Mouse (Mus musculus) heart, adult 2 months (tissue): ENCODE results near the gene Cacnb1. TPM values are rescaled to one million over a fixed set of nuclear protein-coding genes. Genes with fewer than 3 reads are reported as not detected.

Experiments
- DNase-seq, 2 experiments: peaks; one replicate each; pipeline ENCODE4 v3.0.0; 2021
- H3K27ac ChIP-seq: fragments of 200-600 bp; 2 replicates; pipeline ENCODE4 v1.8.1; 2022
- H3K27me3 ChIP-seq: fragments of 200-500 bp; 2 replicates; pipeline ENCODE4 v1.6.1; 2012; ENCODE audit warnings: mild to moderate bottlenecking, low read length, inconsistent platforms, mixed read lengths; ENCODE audit not compliant: control insufficient read depth, insufficient read depth
- H3K36me3 ChIP-seq: fragments of 200-500 bp; 2 replicates; pipeline ENCODE4 v1.6.1; 2012; ENCODE audit warnings: low read length, inconsistent platforms; ENCODE audit not compliant: control insufficient read depth, insufficient read depth
- H3K4me1 ChIP-seq: fragments of 200-500 bp; 2 replicates; pipeline ENCODE4 v1.6.1; 2011; ENCODE audit warnings: low read length; ENCODE audit not compliant: control insufficient read depth, insufficient read depth
- H3K4me3 ChIP-seq: fragments of 200-600 bp; 2 replicates; pipeline ENCODE4 v1.8.1; 2022
- H3K79me2 ChIP-seq: fragments of 200-500 bp; replicated peaks from 2 replicates; pipeline ENCODE4 v1.6.1; 2012; ENCODE audit warnings: mild to moderate bottlenecking, inconsistent platforms, low read length, moderate library complexity, mixed read lengths; ENCODE audit not compliant: control insufficient read depth, insufficient read depth
- H3K9ac ChIP-seq: fragments of 200-500 bp; 2 replicates; pipeline ENCODE4 v1.6.1; 2012; ENCODE audit warnings: low read depth, mild to moderate bottlenecking, control low read depth, inconsistent platforms, low read length, mixed read lengths
- CTCF ChIP-seq: fragments of 200-600 bp; IDR thresholded peaks from 2 replicates; pipeline ENCODE4 v1.8.1; 2022; ENCODE audit warnings: antibody characterized with exemption, mild to moderate bottlenecking, moderate library complexity
- EP300 ChIP-seq: fragments of 200-500 bp; IDR thresholded peaks from 2 replicates; pipeline ENCODE4 v1.6.1; 2011; ENCODE audit warnings: low read depth, low read length, control low read depth; ENCODE audit not compliant: insufficient read depth
- POLR2A ChIP-seq: fragments of 200-500 bp; IDR thresholded peaks from 2 replicates; pipeline ENCODE4 v1.6.1; 2011; ENCODE audit warnings: mild to moderate bottlenecking, low read depth, low read length, control low read depth; ENCODE audit not compliant: insufficient read depth
- WGBS: fragments of 180-500 bp; shearing (Covaris S2); methylation state at CpG from one replicate; pipeline ENCODE4 v1.1.7; 2018; 5-methylcytosine and 5-hydroxymethylcytosine counted together
- intact Hi-C: fragments of 180-260 bp; cut with DNase I; formaldehyde crosslinking; loops from one replicate; pipeline ENCODE4 v1.15.1; 2025
- microRNA-seq, 2 experiments: library from miRNA; unstranded; fragments of <30 nt; microRNA quantifications; one replicate each; pipeline ENCODE4 v1.2.0; 2021
- polyA plus RNA-seq: library from polyadenylated mRNA; depleted of rRNA; stranded (reverse); fragments of >200 nt; gene quantifications from 2 replicates; pipeline ENCODE4 v1.2.3, GENCODE M21; 2012; rRNA removed
- total RNA-seq, 2 experiments: library from RNA; stranded (reverse); gene quantifications; 2 replicates each; pipeline ENCODE4 v1.2.3; 2021

Gene Cacnb1
- total and polyA plus RNA-seq, 3 experiments = 5.9 to 10.5 (median 6.1) TPM

DNA sequence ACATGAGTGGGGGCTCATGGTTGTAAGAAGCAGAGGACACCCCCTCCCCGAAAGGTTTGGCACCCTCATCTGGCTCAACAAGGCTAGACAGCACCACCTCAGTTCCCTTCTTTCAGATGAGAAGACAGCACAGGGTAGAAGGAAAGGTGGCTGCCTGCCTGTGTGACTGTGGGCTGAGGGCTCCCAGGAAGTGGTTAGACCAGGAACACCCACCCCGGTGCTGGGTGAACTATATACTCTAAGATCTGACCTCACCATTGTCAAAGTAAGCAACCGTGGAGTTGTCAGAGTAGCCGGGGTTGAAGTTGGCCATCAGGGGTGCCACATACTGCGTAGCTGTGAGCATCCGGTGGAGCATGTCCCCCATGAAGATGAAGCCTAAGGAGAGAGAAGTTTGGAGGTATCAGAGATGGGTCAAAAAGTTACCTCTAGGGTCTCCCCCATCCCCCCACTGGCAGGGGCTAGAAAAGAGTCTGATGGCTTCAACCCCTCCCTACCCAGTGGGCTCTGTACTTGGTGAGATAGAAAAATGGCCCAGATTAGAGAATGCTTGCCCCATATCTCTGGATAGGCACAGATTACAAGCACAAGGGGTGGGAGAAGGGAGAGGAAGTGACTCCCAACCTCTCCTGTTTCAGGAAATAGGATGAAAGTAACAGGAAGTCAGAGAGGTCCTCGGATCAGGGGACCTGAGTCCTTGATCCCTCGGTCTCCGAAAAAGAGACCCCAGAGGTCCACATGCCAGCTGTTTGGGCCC lies 67.5 kb downstream of the Cacnb1 start:
- Histone ChIP-seq H3K36me3 (no peaks in the 10 kb centered on the region), H3K4me1 (no peaks in the 10 kb centered on the region), H3K79me2 (no peaks in the 10 kb centered on the region), H3K9ac (no peak overlapping the region), H3K27ac (no peak overlapping the region), H3K4me3 (no peak overlapping the region), H3K27me3 (no peaks in the 10 kb centered on the region)
- WGBS = 64% methylated on average over 9 of the region's 9 CpGs
- intact Hi-C loops = no loop called here
- DNase-seq = no peak
- no peak for TF ChIP-seq EP300

DNA sequence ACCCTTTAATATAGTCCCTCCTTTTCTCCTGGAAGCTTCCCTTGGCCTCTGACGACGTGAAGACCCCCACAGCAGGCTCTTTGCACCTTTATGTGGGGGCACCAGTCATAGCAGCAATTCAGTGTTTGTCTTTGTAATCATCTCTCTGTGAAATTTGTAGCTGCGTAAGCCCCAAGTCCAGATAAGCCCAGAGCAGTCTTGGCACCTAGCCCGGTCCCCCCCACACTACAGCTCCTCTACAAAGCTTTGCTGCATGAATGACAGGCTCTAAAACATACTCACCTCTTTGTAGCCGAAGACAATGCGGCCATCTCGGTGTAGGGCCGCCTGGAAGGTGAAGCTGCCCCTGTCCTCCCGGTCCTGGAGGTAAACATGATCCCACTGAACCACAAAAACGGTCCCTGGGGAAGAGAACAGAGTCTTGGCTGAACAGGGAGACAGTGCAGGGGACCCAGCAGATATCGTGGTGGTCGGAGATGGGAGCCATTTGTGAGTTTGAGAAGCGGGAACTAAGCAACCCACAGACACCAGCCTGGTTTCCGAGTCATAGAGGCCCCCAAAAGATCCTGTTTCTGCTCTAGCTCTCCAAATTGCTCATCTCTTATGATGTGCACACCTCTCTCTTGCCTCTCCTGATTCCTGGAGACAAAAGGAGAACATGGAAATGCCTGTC lies 68.2 kb downstream of the Cacnb1 start:
- DNase-seq = no peak
- no peaks in the 10 kb centered on the region for H3K27me3 ChIP-seq
- no peak overlapping the region for H3K27ac ChIP-seq
- H3K36me3 ChIP-seq = no peaks in the 10 kb centered on the region
- no peaks in the 10 kb centered on the region for H3K4me1 ChIP-seq
- TF ChIP-seq EP300 = no peak
- TF ChIP-seq CTCF = no peak
- no peak for TF ChIP-seq POLR2A
- 48% methylated on average over 14 of the region's 14 CpGs for WGBS
- intact Hi-C loops = no loop called here
- H3K79me2 ChIP-seq = no peaks in the 10 kb centered on the region
- no peak overlapping the region for H3K9ac ChIP-seq
- H3K4me3 ChIP-seq = no peak overlapping the region

DNA sequence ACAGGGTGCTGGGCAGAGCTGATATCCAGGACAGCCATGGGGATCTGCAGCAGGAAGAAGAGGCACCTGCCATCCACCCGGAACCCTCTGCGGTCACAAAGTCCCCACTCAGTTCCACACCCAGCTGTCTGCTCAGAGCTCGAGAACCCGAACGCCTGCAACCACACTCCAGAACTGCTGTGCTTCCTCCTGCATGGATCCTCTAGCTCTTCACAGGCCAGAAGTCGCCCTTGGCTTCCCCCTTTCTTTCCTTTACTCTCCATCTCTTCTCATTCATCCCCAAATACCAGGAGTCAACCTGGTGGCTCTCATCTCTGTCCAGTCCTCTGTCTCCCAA lies 68.9 kb downstream of the Cacnb1 start:
- 90% methylated on average over 6 of the region's 6 CpGs for WGBS
- H3K4me3 ChIP-seq = no peak overlapping the region
- no peak for TF ChIP-seq CTCF
- TF ChIP-seq POLR2A = no peak
- TF ChIP-seq EP300 = no peak
- DNase-seq = no peak
- no peaks in the 10 kb centered on the region for H3K4me1 ChIP-seq
- H3K79me2 ChIP-seq = no peaks in the 10 kb centered on the region
- intact Hi-C loops = no loop called here
- H3K9ac ChIP-seq = no peak overlapping the region
- no peaks in the 10 kb centered on the region for H3K36me3 ChIP-seq
- no peak overlapping the region for H3K27ac ChIP-seq
- H3K27me3 ChIP-seq = no peaks in the 10 kb centered on the region

DNA sequence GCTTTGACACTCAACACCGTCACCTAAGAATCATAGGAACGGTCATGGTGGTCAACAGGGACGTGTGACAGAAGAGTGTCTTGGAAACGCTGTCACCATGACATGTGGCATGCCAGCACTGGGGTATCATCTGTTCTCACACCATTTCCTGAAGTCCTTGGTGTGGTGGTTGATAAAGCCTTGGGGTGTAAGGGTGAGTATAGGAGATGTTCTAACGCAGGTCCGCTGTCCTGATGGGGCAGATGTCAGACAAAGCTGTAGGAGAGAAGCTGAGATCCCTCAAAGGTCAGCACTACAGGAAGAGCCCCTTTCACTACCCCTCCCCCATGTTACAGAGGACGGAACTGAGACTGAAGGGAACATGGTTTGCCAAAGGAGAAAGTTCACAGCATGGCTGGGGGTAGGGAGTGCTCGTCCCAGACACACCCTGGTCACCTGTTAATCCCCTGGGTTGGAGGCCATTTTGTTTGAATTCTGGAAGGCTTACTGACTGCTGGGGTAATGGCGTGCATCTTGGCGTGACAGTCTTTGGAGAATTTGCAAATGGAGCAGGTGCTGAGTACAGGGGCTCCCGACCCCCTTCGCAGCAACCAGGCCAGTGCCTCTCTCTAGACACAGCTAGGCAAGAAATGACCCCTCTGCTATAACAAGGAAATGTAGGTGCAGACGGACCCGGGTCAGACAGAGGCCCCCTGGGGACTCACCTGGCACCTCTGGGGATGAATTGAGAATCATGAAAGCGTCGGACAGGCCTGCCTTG lies 69.5 kb downstream of the Cacnb1 start:
- intact Hi-C loops = no loop called here
- Histone ChIP-seq H3K36me3 (no peaks in the 10 kb centered on the region), H3K9ac (no peak overlapping the region), H3K79me2 (no peaks in the 10 kb centered on the region), H3K4me3 (no peak overlapping the region), H3K27ac (no peak overlapping the region), H3K4me1 (no peaks in the 10 kb centered on the region), H3K27me3 (no peaks in the 10 kb centered on the region)
- TF ChIP-seq POLR2A (no peak), EP300 (no peak), CTCF (no peak)
- WGBS = 85% methylated on average over 16 of the region's 16 CpGs
- no peak for DNase-seq

DNA sequence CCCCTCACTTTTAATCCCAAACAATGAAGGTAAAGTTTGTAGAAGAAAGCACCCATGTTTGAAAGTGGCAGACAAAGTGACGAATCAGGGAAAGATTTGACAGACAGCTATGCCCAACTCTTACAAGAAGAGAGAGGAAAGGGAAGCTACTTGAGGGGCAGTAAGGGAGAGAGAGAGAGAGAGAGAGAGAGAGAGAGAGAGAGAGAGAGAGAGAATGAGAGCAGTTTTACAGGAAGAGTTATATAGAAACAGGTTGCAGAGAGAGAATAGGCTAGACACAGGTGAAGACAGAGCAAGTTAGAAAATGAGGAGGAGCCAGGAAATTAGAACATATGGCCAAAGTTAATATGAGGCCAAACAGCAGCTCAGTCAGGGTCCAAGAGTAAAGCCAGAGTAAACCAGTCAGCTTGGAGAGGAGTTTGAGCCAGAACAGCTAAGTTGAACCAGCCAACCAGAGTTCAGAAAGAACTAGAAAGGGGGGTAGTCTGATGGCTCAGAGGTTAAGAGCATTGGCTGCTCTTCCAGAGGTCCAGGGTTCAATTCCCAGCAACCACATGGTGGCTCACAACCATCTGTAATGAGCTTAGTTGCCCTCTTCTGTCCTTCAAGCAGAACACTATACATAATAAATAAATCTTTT lies 70.3 kb downstream of the Cacnb1 start:
- Histone ChIP-seq H3K27me3 (no peaks in the 10 kb centered on the region), H3K9ac (no peak overlapping the region), H3K4me1 (no peaks in the 10 kb centered on the region), H3K4me3 (no peak overlapping the region), H3K36me3 (no peaks in the 10 kb centered on the region), H3K27ac (no peak overlapping the region), H3K79me2 (no peaks in the 10 kb centered on the region)
- DNase-seq = no peak
- intact Hi-C loops = no loop called here
- TF ChIP-seq EP300 (no peak), CTCF (no peak), POLR2A (no peak)
- 91% methylated on average over 1 of the region's 1 CpGs for WGBS

Small RNA genes within 50 kb of the gene (microRNA-seq; reads per million reads assigned to microRNA genes)
- 0 reads per million in 2 experiments for gene Gm27597

Other genes starting within 250 kb of the Cacnb1 start
- not detected for gene 1700001P01Rik, start 247.1 kb downstream of the Cacnb1 start, total RNA-seq
- gene 1700001P01Rik, start 247.1 kb downstream of the Cacnb1 start, polyA plus RNA-seq = 0.20 TPM in 1 of 2 replicates, not detected in the other
- 100 to 1,000 TPM; 509 to 574 TPM for gene Rpl23, start 240.6 kb downstream of the Cacnb1 start, total RNA-seq
- 103 and 140 TPM in 2 replicates for gene Rpl23, start 240.6 kb downstream of the Cacnb1 start, polyA plus RNA-seq
- 10 to 100 TPM; 28.2 to 31.6 TPM for gene Lasp1, start 224.0 kb downstream of the Cacnb1 start, total RNA-seq
- gene Lasp1, start 224.0 kb downstream of the Cacnb1 start, polyA plus RNA-seq = 31.1 and 38.5 TPM in 2 replicates
- 1 to 10 TPM in 1 of 2 experiments, under 1 TPM in 1; 0.64 to 1.6 TPM for gene B230217C12Rik, start 182.3 kb downstream of the Cacnb1 start, total RNA-seq
- gene B230217C12Rik, start 182.3 kb downstream of the Cacnb1 start, polyA plus RNA-seq = 2.3 and 2.7 TPM in 2 replicates
- under 1 TPM; 0.29 to 0.45 TPM for gene Fbxo47, start 138.9 kb downstream of the Cacnb1 start, total RNA-seq
- gene Fbxo47, start 138.9 kb downstream of the Cacnb1 start, polyA plus RNA-seq = 0.29 and 0.43 TPM in 2 replicates
- 1 to 10 TPM; 4.5 to 5.5 TPM for gene Plxdc1, start 36.6 kb downstream of the Cacnb1 start, total RNA-seq
- 6.6 and 8.5 TPM in 2 replicates for gene Plxdc1, start 36.6 kb downstream of the Cacnb1 start, polyA plus RNA-seq
- gene Arl5c, start 26.9 kb downstream of the Cacnb1 start, total RNA-seq = under 1 TPM; 0.66 to 0.70 TPM
- gene Arl5c, start 26.9 kb downstream of the Cacnb1 start, polyA plus RNA-seq = 2.4 and 2.8 TPM in 2 replicates
- gene Rpl19, start 3.7 kb upstream of the Cacnb1 start, total RNA-seq = 100 to 1,000 TPM; 505 to 604 TPM
- gene Rpl19, start 3.7 kb upstream of the Cacnb1 start, polyA plus RNA-seq = 348 and 422 TPM in 2 replicates
- gene Stac2, start 30.4 kb upstream of the Cacnb1 start, total RNA-seq = under 1 TPM; 0.10 to 0.20 TPM
- 0.09 and 0.35 TPM in 2 replicates for gene Stac2, start 30.4 kb upstream of the Cacnb1 start, polyA plus RNA-seq
- 10 to 100 TPM; 14.3 to 14.4 TPM for gene Fbxl20, start 127.4 kb upstream of the Cacnb1 start, total RNA-seq
- gene Fbxl20, start 127.4 kb upstream of the Cacnb1 start, polyA plus RNA-seq = 10.7 and 16.0 TPM in 2 replicates
- gene Med1, start 170.3 kb upstream of the Cacnb1 start, total RNA-seq = 10 to 100 TPM; 38.6 to 43.5 TPM
- gene Med1, start 170.3 kb upstream of the Cacnb1 start, polyA plus RNA-seq = 14.0 and 26.0 TPM in 2 replicates
- gene Cdk12, start 180.0 kb upstream of the Cacnb1 start, total RNA-seq = 10 to 100 TPM; 20.6 to 21.2 TPM
- 7.5 and 12.7 TPM in 2 replicates for gene Cdk12, start 180.0 kb upstream of the Cacnb1 start, polyA plus RNA-seq